Mouse (Mus musculus): ENCODE measurements around the gene Lrp8. TPM values are rescaled to one million over a fixed set of nuclear protein-coding genes. Genes with fewer than 3 reads are reported as not detected.

Lrp8 gene
- 0.44 and 0.46 TPM in 2 replicates for polyA plus RNA-seq (2015; fragmentation: Nextera tagmentation; extraction: Ambion mirVana)

DNA sequence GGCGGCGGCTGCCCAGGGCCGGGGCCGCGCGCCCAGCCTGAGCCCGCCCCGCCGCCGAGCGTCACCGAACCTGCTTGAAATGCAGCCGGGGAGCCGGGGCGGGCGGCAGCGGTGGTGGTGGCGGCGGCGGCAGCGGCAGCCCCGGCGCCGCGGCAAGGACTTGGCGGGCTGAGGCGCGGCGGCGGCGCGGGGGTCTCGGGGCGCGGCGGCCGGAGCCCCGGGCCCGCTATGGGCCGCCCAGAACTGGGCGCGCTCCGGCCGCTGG is at the start of gene Lrp8:
Gene Lrp8 (plus strand): TSS at position 77 of the 265 bp plus-strand sequence.
- Histone ChIP-seq H3K27me3 (ENCODE audit: control insufficient read depth, insufficient read depth, low read depth, low read length) (peaks cover 3% of the 10 kb centered on the region; the same call in 1 of the 2 replicates), H3K4me3 (ENCODE audit: low read depth, low read length) (peak within 1 kb of the TSS; percentile 78), H3K9ac (ENCODE audit: low read depth, low read length) (peak within 1 kb of the TSS; percentile 81), H3K4me1 (ENCODE audit: control insufficient read depth, low read depth, low read length) (peaks cover 27% of the 10 kb centered on the region), H3K4me2 (ENCODE audit: low read depth, low read length) (peak within 1 kb of the TSS; percentile 100), H3K36me3 (ENCODE audit: control insufficient read depth, insufficient read depth) (no peaks in the 10 kb centered on the region), H3K27ac (ENCODE audit: low read length) (peak within 1 kb of the TSS; percentile 82), H3K9me3 (replicated peaks; ENCODE audit: control insufficient read depth, low read length) (no peaks in the 10 kb centered on the region)
- WGBS (ENCODE audit: insufficient replicate concordance), result 0% methylated on average over 10 of the region's 44 CpGs
- ATAC-seq (ENCODE audit: low read depth), result no peak

DNA sequence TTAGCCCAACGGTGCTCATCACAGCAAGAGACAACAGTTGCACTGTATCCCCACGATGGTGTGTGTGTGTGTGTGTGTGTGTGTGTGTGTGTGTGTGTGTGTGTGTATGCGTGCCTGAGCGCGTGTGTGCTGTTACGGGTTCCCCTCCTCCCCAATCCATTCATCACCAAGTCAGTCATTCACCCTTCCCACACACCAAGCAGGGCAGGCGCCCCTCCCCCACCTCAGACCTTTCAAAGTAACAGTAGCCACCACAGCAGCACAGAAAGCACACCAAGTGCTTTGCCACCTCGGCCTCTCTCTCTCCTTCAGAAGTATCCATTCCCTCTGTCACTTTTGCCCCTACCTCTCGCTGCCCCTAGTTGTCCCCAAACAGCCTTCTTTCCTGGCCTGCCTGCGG is 45.8 kb upstream of the Lrp8 start:
- Histone ChIP-seq H3K4me1 (ENCODE audit: control insufficient read depth, low read depth, low read length) (no peaks in the 10 kb centered on the region), H3K27ac (ENCODE audit: low read length) (no peak overlapping the region), H3K9me3 (replicated peaks; ENCODE audit: control insufficient read depth, low read length) (no peaks in the 10 kb centered on the region), H3K36me3 (ENCODE audit: control insufficient read depth, insufficient read depth) (no peaks in the 10 kb centered on the region), H3K4me3 (ENCODE audit: low read depth, low read length) (no peak overlapping the region), H3K27me3 (ENCODE audit: control insufficient read depth, insufficient read depth, low read depth, low read length) (no peaks in the 10 kb centered on the region), H3K4me2 (ENCODE audit: low read depth, low read length) (no peak overlapping the region), H3K9ac (ENCODE audit: low read depth, low read length) (no peak overlapping the region)
- ATAC-seq (ENCODE audit: low read depth), result no peak
- WGBS (ENCODE audit: insufficient replicate concordance), result 36% methylated on average over 10 of the region's 10 CpGs

DNA sequence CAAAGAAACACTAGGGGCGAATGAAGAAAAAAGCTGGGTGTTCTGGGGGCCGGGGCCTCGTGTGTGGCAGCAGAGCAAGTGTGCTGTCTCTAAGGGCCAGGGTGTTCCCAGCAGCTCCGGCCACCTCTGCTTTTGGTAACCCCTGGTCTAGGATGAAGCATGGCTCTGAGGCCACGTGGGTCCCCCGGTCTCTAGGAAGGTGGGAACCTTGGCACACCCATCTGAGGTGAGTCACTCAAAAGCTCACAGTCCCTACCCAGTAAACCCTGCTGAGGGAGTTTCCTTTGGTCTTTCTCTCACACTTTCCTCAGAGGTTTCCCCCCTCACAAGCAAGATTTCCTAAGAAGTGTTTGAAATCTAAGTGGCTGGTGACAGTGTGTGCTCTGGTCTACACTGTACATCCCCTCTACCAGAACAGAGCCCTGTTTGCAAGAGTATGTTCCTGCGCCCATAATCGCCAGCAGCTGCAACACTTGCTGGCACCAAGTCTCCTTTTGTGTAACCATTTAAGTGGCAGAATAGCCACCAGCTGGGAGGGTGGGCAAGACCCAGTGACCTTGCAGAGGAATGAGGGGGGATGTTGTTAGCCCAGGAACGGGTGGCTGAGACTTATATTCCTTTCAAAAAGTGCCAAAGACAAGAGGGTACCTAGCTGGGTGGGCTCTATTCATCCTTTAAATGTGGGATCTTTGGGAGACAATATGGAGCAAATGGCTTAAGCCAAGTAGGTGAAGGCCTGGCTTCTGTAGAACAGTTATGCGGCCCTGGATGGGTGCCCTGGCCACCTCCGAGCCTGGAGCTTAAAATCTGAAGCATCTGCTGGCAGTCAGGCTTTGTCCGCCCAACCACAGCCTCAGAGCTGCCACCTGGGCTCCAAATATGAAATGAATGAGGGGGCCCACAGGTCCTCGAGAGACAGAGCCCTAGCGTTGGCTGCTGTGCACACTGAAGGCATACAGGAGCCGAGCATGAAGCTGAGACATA is 44.3 kb upstream of the Lrp8 start:
- Histone ChIP-seq H3K9ac (ENCODE audit: low read depth, low read length) (no peak overlapping the region), H3K9me3 (replicated peaks; ENCODE audit: control insufficient read depth, low read length) (no peaks in the 10 kb centered on the region), H3K4me3 (ENCODE audit: low read depth, low read length) (no peak overlapping the region), H3K27ac (ENCODE audit: low read length) (no peak overlapping the region), H3K27me3 (ENCODE audit: control insufficient read depth, insufficient read depth, low read depth, low read length) (no peaks in the 10 kb centered on the region), H3K36me3 (ENCODE audit: control insufficient read depth, insufficient read depth) (no peaks in the 10 kb centered on the region), H3K4me1 (ENCODE audit: control insufficient read depth, low read depth, low read length) (no peaks in the 10 kb centered on the region), H3K4me2 (ENCODE audit: low read depth, low read length) (no peak overlapping the region)
- WGBS (ENCODE audit: insufficient replicate concordance), result 59% methylated on average over 15 of the region's 15 CpGs
- ATAC-seq (ENCODE audit: low read depth), result no peak

DNA sequence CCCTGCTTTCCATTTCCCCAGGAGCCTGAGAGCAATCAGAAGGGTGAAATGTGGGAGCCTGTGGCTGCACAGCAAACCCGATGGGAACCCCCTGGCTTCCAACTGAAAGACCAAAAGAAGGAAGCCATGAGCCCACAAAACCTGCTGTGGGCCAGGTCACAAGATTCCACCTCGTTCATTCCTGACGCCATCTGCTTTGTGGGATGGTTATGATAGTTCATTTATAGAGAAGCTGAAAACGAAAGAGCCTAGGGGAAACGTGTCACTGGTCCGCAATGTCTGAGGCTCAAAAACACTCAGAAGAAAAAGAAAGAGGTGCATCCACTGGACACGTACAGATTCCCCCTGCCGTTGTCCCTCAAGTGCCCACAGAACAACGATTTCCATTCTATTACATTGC is 43.1 kb upstream of the Lrp8 start:
- Histone ChIP-seq H3K9me3 (replicated peaks; ENCODE audit: control insufficient read depth, low read length) (no peaks in the 10 kb centered on the region), H3K27me3 (ENCODE audit: control insufficient read depth, insufficient read depth, low read depth, low read length) (no peaks in the 10 kb centered on the region), H3K27ac (ENCODE audit: low read length) (no peak overlapping the region), H3K4me3 (ENCODE audit: low read depth, low read length) (no peak overlapping the region), H3K36me3 (ENCODE audit: control insufficient read depth, insufficient read depth) (no peaks in the 10 kb centered on the region), H3K9ac (ENCODE audit: low read depth, low read length) (no peak overlapping the region), H3K4me2 (ENCODE audit: low read depth, low read length) (no peak overlapping the region), H3K4me1 (ENCODE audit: control insufficient read depth, low read depth, low read length) (no peaks in the 10 kb centered on the region)
- ATAC-seq (ENCODE audit: low read depth), result no peak
- 53% methylated on average over 9 of the region's 9 CpGs for WGBS (ENCODE audit: insufficient replicate concordance)

DNA sequence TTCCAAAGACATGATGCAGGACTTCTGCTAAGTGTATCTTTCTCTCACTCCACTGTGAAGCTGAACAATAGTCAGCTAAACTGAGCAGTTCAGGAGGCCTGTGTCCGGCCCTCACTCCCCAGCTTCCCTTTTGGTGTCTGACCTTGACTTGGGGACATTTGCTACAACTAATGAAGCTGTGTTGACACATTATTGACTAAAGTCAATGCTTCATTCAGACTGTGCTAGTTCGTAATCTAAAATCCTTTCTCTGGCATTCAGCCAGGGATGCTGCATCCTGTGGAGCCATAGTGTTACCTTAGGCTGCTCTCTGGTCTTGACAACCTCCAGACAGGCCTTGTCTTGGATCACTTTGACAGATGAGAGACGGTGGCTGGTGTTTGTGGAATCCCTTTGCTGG is 39.1 kb upstream of the Lrp8 start:
- no peak for ATAC-seq (ENCODE audit: low read depth)
- H3K4me2 ChIP-seq (ENCODE audit: low read depth, low read length), result no peak overlapping the region
- WGBS (ENCODE audit: insufficient replicate concordance), result 39% methylated on average over 3 of the region's 3 CpGs

DNA sequence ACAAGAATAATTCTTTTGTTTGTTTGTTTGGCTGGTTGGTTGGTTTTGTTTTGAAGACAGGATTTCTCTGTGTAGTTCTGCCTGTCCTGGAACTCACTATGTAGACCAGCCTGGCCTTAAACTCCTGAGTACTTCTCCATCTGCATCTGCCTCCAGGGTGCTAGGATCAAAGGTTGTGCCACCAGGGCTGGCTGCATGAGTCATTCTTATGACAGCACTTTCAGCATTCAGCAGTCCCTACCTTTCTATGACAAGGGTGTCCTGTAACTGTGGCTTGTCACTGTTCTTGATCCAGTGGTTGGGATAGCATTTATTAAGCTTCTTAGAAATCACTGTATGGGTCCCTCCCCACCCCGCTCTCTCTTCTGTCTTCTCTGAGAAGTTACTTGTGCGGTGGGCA is 38.5 kb upstream of the Lrp8 start:
- Histone ChIP-seq H3K4me1 (ENCODE audit: control insufficient read depth, low read depth, low read length) (no peaks in the 10 kb centered on the region), H3K4me3 (ENCODE audit: low read depth, low read length) (no peak overlapping the region), H3K27me3 (ENCODE audit: control insufficient read depth, insufficient read depth, low read depth, low read length) (no peaks in the 10 kb centered on the region), H3K9ac (ENCODE audit: low read depth, low read length) (no peak overlapping the region), H3K4me2 (ENCODE audit: low read depth, low read length) (no peak overlapping the region), H3K36me3 (ENCODE audit: control insufficient read depth, insufficient read depth) (no peaks in the 10 kb centered on the region), H3K9me3 (replicated peaks; ENCODE audit: control insufficient read depth, low read length) (no peaks in the 10 kb centered on the region), H3K27ac (ENCODE audit: low read length) (no peak overlapping the region)
- ATAC-seq (ENCODE audit: low read depth), result no peak
- 83% methylated on average over 2 of the region's 2 CpGs for WGBS (ENCODE audit: insufficient replicate concordance)

More for the DNA sequence above, 39.1 kb upstream of the Lrp8 start:
- H3K27me3 ChIP-seq (ENCODE audit: control insufficient read depth, insufficient read depth, low read depth, low read length), result no peaks in the 10 kb centered on the region
- H3K27ac ChIP-seq (ENCODE audit: low read length), result no peak overlapping the region
- no peaks in the 10 kb centered on the region for H3K4me1 ChIP-seq (ENCODE audit: control insufficient read depth, low read depth, low read length)
- H3K9ac ChIP-seq (ENCODE audit: low read depth, low read length), result no peak overlapping the region
- no peaks in the 10 kb centered on the region for H3K36me3 ChIP-seq (ENCODE audit: control insufficient read depth, insufficient read depth)
- no peaks in the 10 kb centered on the region for H3K9me3 ChIP-seq (replicated peaks; ENCODE audit: control insufficient read depth, low read length)
- no peak overlapping the region for H3K4me3 ChIP-seq (ENCODE audit: low read depth, low read length)

GRCm38 (mm10) chr4:107765196-107765813 is 36.8 kb upstream of the Lrp8 start:
- WGBS (ENCODE audit: insufficient replicate concordance), result 48% methylated on average over 9 of the region's 9 CpGs
- H3K4me2 ChIP-seq (ENCODE audit: low read depth, low read length), result no peak overlapping the region
- H3K27ac ChIP-seq (ENCODE audit: low read length), result no peak overlapping the region
- H3K9me3 ChIP-seq (replicated peaks; ENCODE audit: control insufficient read depth, low read length), result no peaks in the 10 kb centered on the region
- H3K27me3 ChIP-seq (ENCODE audit: control insufficient read depth, insufficient read depth, low read depth, low read length), result no peaks in the 10 kb centered on the region
- H3K9ac ChIP-seq (ENCODE audit: low read depth, low read length), result no peak overlapping the region
- no peak overlapping the region for H3K4me3 ChIP-seq (ENCODE audit: low read depth, low read length)
- no peaks in the 10 kb centered on the region for H3K36me3 ChIP-seq (ENCODE audit: control insufficient read depth, insufficient read depth)
- H3K4me1 ChIP-seq (ENCODE audit: control insufficient read depth, low read depth, low read length), result no peaks in the 10 kb centered on the region
- ATAC-seq (ENCODE audit: low read depth), result no peak

DNA sequence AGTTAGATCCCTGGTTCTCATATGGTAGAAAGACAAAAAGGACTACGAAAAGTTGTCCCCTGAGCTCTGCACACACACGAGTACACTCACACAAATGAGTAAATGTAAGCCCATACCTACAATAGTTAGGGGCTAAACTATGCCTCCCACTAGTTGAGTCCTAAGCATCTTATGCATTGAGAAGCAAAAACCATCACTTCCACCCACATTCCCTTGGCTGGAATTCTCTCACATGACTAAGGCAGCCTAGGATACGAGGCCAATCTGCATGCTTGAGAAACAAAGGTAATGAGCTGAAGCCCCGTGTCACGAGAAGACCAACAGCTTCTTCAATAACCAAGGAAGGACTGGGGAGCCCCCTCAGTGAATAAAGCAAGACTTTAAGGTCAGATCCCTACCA is 35.9 kb upstream of the Lrp8 start:
- Histone ChIP-seq H3K4me2 (ENCODE audit: low read depth, low read length) (no peak overlapping the region), H3K9ac (ENCODE audit: low read depth, low read length) (no peak overlapping the region), H3K9me3 (replicated peaks; ENCODE audit: control insufficient read depth, low read length) (no peaks in the 10 kb centered on the region), H3K36me3 (ENCODE audit: control insufficient read depth, insufficient read depth) (no peaks in the 10 kb centered on the region), H3K27me3 (ENCODE audit: control insufficient read depth, insufficient read depth, low read depth, low read length) (no peaks in the 10 kb centered on the region), H3K4me1 (ENCODE audit: control insufficient read depth, low read depth, low read length) (no peaks in the 10 kb centered on the region), H3K4me3 (ENCODE audit: low read depth, low read length) (no peak overlapping the region), H3K27ac (ENCODE audit: low read length) (no peak overlapping the region)
- WGBS (ENCODE audit: insufficient replicate concordance), result 69% methylated on average over 5 of the region's 5 CpGs
- ATAC-seq (ENCODE audit: low read depth), result no peak

DNA sequence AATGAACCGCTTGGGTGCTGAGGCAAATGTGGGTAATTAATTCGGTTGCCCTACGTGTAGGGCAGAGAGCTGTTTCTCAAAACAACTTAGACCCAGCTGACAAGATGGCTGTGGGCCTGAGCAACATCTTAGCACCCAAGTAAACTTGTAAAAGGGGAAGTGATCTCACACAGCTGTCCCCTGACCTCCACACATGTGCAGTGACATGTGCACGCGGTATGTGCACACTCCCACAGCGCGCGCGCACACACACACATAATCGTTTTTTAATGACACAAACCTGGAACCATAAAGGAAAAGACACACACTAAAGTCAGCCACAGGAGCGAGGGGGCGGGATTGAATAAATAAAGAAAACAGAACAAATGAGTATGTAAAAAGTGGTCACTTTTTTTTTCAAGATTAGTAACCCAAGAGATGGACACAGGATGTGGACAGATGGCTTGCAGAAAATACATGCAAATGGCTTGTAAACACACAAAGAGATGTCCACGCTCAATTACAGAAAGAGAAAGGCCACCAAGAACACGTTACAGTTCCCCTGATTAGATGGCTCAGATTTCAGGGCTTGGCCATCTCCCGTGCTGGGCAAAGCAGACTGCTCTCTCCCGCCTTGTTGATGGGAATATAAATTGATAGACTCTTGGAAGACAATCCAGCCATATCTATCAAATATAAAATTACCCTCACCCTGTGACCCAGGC is 29.8 kb upstream of the Lrp8 start:
- no peak overlapping the region for H3K9ac ChIP-seq (ENCODE audit: low read depth, low read length)
- no peak overlapping the region for H3K27ac ChIP-seq (ENCODE audit: low read length)
- H3K4me3 ChIP-seq (ENCODE audit: low read depth, low read length), result no peak overlapping the region
- H3K27me3 ChIP-seq (ENCODE audit: control insufficient read depth, insufficient read depth, low read depth, low read length), result no peaks in the 10 kb centered on the region
- H3K36me3 ChIP-seq (ENCODE audit: control insufficient read depth, insufficient read depth), result no peaks in the 10 kb centered on the region
- no peak overlapping the region for H3K4me2 ChIP-seq (ENCODE audit: low read depth, low read length)
- H3K9me3 ChIP-seq (replicated peaks; ENCODE audit: control insufficient read depth, low read length), result no peaks in the 10 kb centered on the region
- no peak for ATAC-seq (ENCODE audit: low read depth)
- 78% methylated on average over 16 of the region's 16 CpGs for WGBS (ENCODE audit: insufficient replicate concordance)
- no peaks in the 10 kb centered on the region for H3K4me1 ChIP-seq (ENCODE audit: control insufficient read depth, low read depth, low read length)
